Mouse (Mus musculus) spleen, adult 2 months (tissue): ENCODE results near the gene Upk2. TPM values are rescaled to one million over a fixed set of nuclear protein-coding genes. Genes with fewer than 3 reads are reported as not detected.

ENCODE experiments used
- DNase-seq, 2 experiments: peaks; one replicate each; pipeline versions ENCODE4 v3.0.0 to v3.0.0-alpha.2; 2012 to 2021; ENCODE audit warnings: low spot score in 2 of 2, low read depth in 1 of 2
- H3K27ac ChIP-seq: fragments of 200-500 bp; 2 replicates; pipeline ENCODE4 v1.5.1; 2012; ENCODE audit warnings: low read length, inconsistent platforms; ENCODE audit not compliant: insufficient read depth
- H3K27me3 ChIP-seq: fragments of 200-500 bp; 2 replicates; pipeline ENCODE4 v1.6.1; 2012; ENCODE audit warnings: mild to moderate bottlenecking, moderate library complexity, low read length, inconsistent platforms; ENCODE audit not compliant: control insufficient read depth, insufficient read depth
- H3K36me3 ChIP-seq: fragments of 200-500 bp; 2 replicates; pipeline ENCODE4 v1.6.1; 2012; ENCODE audit warnings: mild to moderate bottlenecking, low read length, inconsistent platforms; ENCODE audit not compliant: control insufficient read depth, insufficient read depth
- H3K4me1 ChIP-seq: fragments of 200-500 bp; 2 replicates; pipeline ENCODE4 v1.6.1; 2011; ENCODE audit warnings: inconsistent platforms; ENCODE audit not compliant: control insufficient read depth, insufficient read depth, insufficient read length
- H3K4me3 ChIP-seq: fragments of 200-500 bp; 2 replicates; pipeline ENCODE4 v1.5.1; 2011; ENCODE audit warnings: mild to moderate bottlenecking, inconsistent platforms; ENCODE audit not compliant: insufficient read depth, insufficient read length; ENCODE audit errors: extremely low read depth
- CTCF ChIP-seq: fragments of 200-500 bp; IDR thresholded peaks from 2 replicates; pipeline ENCODE4 v1.5.1; 2011; ENCODE audit warnings: mild to moderate bottlenecking, inconsistent platforms; ENCODE audit not compliant: insufficient read depth, insufficient read length, insufficient replicate concordance; ENCODE audit errors: extremely low read depth
- POLR2A ChIP-seq: fragments of 200-500 bp; IDR thresholded peaks from 2 replicates; pipeline ENCODE4 v1.6.1; 2011; ENCODE audit warnings: low read depth, low read length, inconsistent platforms
- WGBS: fragments of 180-500 bp; shearing (Covaris S2); methylation state at CpG from one replicate; pipeline ENCODE4 v1.1.7; 2018; 5-methylcytosine and 5-hydroxymethylcytosine counted together
- polyA plus RNA-seq: library from polyadenylated mRNA; depleted of rRNA; stranded (reverse); fragments of >200 nt; gene quantifications from 2 replicates; pipeline ENCODE4 v1.2.3, GENCODE M21; 2012

Gene Upk2
- polyA plus RNA-seq, 1 experiment: not detected

- Histone ChIP-seq H3K4me3 (peak overlapping the region; percentile 39; the same call in 1 of the 2 replicates), H3K27ac (no peak overlapping the region), H3K36me3 (peaks cover 4% of the 10 kb centered on the region), H3K27me3 (no peaks in the 10 kb centered on the region), H3K4me1 (peaks cover 40% of the 10 kb centered on the region)
- 5% methylated on average over 59 of the region's 59 CpGs for WGBS
- peak in 1 of 2 experiments; percentile 55 for DNase-seq
- TF ChIP-seq CTCF (peak; percentile 40; the same call in 1 of the 2 replicates), POLR2A (no peak)
Measured at GRCm38 (mm10) chr9:44498421-44499355, 43.9 kb upstream of the Upk2 start.

- no peak for DNase-seq
- Histone ChIP-seq H3K36me3 (peaks cover 4% of the 10 kb centered on the region), H3K4me3 (peak overlapping the region; percentile 39), H3K27me3 (no peaks in the 10 kb centered on the region), H3K4me1 (peaks cover 49% of the 10 kb centered on the region), H3K27ac (peak overlapping the region; percentile 23; the same call in 1 of the 2 replicates)
- TF ChIP-seq CTCF: no peak
- no peak for TF ChIP-seq POLR2A
- 4% methylated on average over 11 of the region's 11 CpGs for WGBS
Measured at GRCm38 (mm10) chr9:44497624-44498377, 43.0 kb upstream of the Upk2 start.

GRCm38 (mm10) chr9:44496803-44497461 lies 42.2 kb upstream of the Upk2 start:
- 71% methylated on average over 12 of the region's 12 CpGs for WGBS
- TF ChIP-seq CTCF: no peak
- TF ChIP-seq POLR2A: no peak
- Histone ChIP-seq H3K4me1 (peaks cover 54% of the 10 kb centered on the region), H3K4me3 (no peak overlapping the region), H3K27me3 (no peaks in the 10 kb centered on the region), H3K36me3 (peaks cover 4% of the 10 kb centered on the region), H3K27ac (peak overlapping the region; percentile 39; the same call in 1 of the 2 replicates)
- DNase-seq: no peak

GRCm38 (mm10) chr9:44495810-44496344 lies 41.1 kb upstream of the Upk2 start:
- peaks cover 4% of the 10 kb centered on the region; the same call in 1 of the 2 replicates for H3K36me3 ChIP-seq
- no peak for TF ChIP-seq POLR2A
- TF ChIP-seq CTCF: no peak
- no peak overlapping the region for H3K4me3 ChIP-seq
- no peak for DNase-seq
- no peaks in the 10 kb centered on the region for H3K27me3 ChIP-seq
- peaks cover 54% of the 10 kb centered on the region for H3K4me1 ChIP-seq
- 0 out of 2 replicates have a peak overlapping the region, but pooled peaks have one; percentile 4 for H3K27ac ChIP-seq
- WGBS: 81% methylated on average over 10 of the region's 10 CpGs

- H3K4me1 ChIP-seq: peaks cover 55% of the 10 kb centered on the region
- no peak for DNase-seq
- H3K27ac ChIP-seq: peak overlapping the region; percentile 80
- no peaks in the 10 kb centered on the region for H3K27me3 ChIP-seq
- no peak for TF ChIP-seq POLR2A
- TF ChIP-seq CTCF: no peak
- H3K36me3 ChIP-seq: no peaks in the 10 kb centered on the region
- peak overlapping the region; percentile 0; the same call in 1 of the 2 replicates for H3K4me3 ChIP-seq
- 15% methylated on average over 9 of the region's 9 CpGs for WGBS
Measured at GRCm38 (mm10) chr9:44494863-44495809, 40.4 kb upstream of the Upk2 start.
